Mouse (Mus musculus) C2C12 (cell line): Measurements from ENCODE around the gene Wrap73. TPM values are rescaled to one million over a fixed set of nuclear protein-coding genes. Genes with fewer than 3 reads are reported as not detected.

Experiments
- H3K27me3 ChIP-seq: one replicate; pipeline ENCODE4 v1.6.1; 2011; ENCODE audit not compliant: control insufficient read depth, insufficient read depth, insufficient read length
- H3K36me3 ChIP-seq: one replicate; pipeline ENCODE4 v1.6.1; 2011; ENCODE audit not compliant: control insufficient read depth, insufficient read depth
- H3K4me3 ChIP-seq: one replicate; pipeline ENCODE4 v1.5.1; 2011; ENCODE audit warnings: mild to moderate bottlenecking, control low read depth; ENCODE audit not compliant: poor library complexity, insufficient read depth, severe bottlenecking
- H3K79me2 ChIP-seq: one replicate; pipeline ENCODE4 v1.6.1; 2011; ENCODE audit not compliant: control insufficient read depth, insufficient read depth
- H3K79me3 ChIP-seq: one replicate; pipeline ENCODE4 v1.6.1; 2011; ENCODE audit warnings: low read depth, control low read depth
- H3ac ChIP-seq: one replicate; pipeline ENCODE3; 2011; ENCODE audit warnings: low read depth; ENCODE audit not compliant: control insufficient read depth, insufficient read length
- CEBPB ChIP-seq: IDR thresholded peaks from one replicate; pipeline ENCODE4 v1.6.1; 2011; ENCODE audit warnings: low read depth, mild to moderate bottlenecking, control low read depth, moderate library complexity
- CTCF ChIP-seq: IDR thresholded peaks from one replicate; pipeline ENCODE4 v1.5.1; 2011; ENCODE audit not compliant: control insufficient read depth, insufficient read depth, insufficient read length
- FOSL1 ChIP-seq: IDR thresholded peaks from one replicate; pipeline ENCODE4 v1.8.0; 2011; ENCODE audit warnings: mild to moderate bottlenecking, low read length; ENCODE audit not compliant: poor library complexity, insufficient read depth, severe bottlenecking
- MAX ChIP-seq: IDR thresholded peaks from one replicate; pipeline ENCODE4 v1.6.1; 2011; ENCODE audit warnings: mild to moderate bottlenecking, control low read depth
- MYOD1 ChIP-seq: IDR thresholded peaks from one replicate; pipeline ENCODE4 v1.6.1; 2011; ENCODE audit warnings: low read depth; ENCODE audit not compliant: control insufficient read depth, insufficient read length
- MYOG ChIP-seq: IDR thresholded peaks from one replicate; pipeline ENCODE4 v1.6.1; 2011; ENCODE audit not compliant: control insufficient read depth, insufficient read length; ENCODE audit errors: extremely low read depth
- USF1 ChIP-seq: IDR thresholded peaks from one replicate; pipeline ENCODE4 v1.6.1; 2011; ENCODE audit warnings: low read depth, mild to moderate bottlenecking, control low read depth, moderate library complexity
- polyA plus RNA-seq: library from polyadenylated mRNA; unstranded; fragments of >200 nt; fragmentation: generic; extraction: Trizol; gene quantifications from one replicate; pipeline ENCODE4 v1.2.1, GENCODE M21; 2012; ENCODE audit warnings: missing spikeins

Wrap73 gene
- polyA plus RNA-seq, 1 experiment = 21.7 TPM

DNA sequence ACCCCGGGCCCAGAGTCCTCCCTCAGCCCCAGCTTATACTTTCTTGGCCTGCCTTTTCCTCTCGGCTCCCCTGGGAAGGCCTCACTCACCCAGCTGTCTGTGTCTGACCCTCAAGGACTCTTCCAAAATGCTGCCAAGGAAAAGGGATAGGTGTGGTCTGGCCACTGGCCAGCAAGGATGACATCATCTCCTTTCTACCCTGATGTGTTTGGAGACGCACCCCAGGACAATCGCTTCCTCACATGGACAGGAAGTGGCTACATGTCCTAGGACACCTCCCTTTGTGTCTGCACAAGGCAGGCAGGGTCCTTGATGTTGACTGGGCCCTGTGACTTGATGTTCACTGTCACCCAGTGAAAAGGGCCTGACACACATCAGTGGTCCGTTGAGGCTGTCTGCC is 63.2 kb downstream of the Wrap73 start:
- Histone ChIP-seq H3ac (no peak overlapping the region), H3K27me3 (no peaks in the 10 kb centered on the region), H3K36me3 (no peaks in the 10 kb centered on the region), H3K79me3 (no peaks in the 10 kb centered on the region), H3K4me3 (no peak overlapping the region), H3K79me2 (no peaks in the 10 kb centered on the region)
- no peak for TF ChIP-seq CEBPB
- TF ChIP-seq MYOD1 = no peak
- TF ChIP-seq MAX = no peak
- TF ChIP-seq MYOG = no peak
- no peak for TF ChIP-seq USF1

DNA sequence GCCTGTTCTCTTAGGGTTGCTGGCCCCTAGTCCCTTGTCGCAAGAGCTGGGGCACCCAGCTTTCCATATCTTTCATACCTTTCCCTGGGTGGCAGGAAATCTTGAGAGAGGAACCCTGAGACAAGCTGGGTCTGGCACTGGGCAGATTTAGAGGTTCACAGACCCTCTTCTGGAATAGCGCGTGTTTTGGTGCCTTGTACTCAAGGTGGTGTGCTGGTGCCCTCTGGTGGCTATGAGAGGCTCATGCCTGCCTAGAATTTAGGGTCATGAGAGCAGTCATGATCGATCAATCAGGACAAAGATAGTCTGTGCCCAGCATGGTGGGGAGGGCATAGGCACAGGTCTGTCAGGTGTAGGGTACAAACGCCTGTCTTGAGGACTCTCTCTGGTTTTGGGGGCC is 65.1 kb downstream of the Wrap73 start:
- H3K79me2 ChIP-seq = no peaks in the 10 kb centered on the region
- H3K4me3 ChIP-seq = no peak overlapping the region
- H3K27me3 ChIP-seq = no peaks in the 10 kb centered on the region
- TF ChIP-seq USF1 (no peak), CTCF (peak; percentile 23)
- no peak overlapping the region for H3ac ChIP-seq
- no peaks in the 10 kb centered on the region for H3K36me3 ChIP-seq
- H3K79me3 ChIP-seq = no peaks in the 10 kb centered on the region

DNA sequence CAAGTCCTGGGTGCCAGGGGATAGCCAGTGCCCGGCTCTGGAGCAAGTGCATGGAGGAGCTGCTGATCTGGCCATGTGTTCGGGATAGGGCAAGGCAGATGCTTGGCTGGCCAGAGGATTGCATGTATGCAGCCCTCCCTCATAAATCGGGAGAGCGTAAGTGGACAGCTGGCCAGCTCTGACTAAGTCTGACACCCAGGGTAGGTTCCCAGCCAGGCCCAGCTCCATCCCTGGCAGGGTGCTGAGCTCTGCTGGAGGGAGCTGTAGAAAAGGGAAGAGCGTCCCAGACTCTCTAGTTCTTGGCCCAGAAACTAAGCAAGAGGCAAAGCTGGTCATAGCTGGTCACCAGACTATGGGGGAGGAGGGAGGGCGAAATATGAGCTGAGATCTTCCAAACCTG is 66.9 kb downstream of the Wrap73 start:
- Histone ChIP-seq H3K79me2 (no peaks in the 10 kb centered on the region), H3ac (no peak overlapping the region), H3K36me3 (no peaks in the 10 kb centered on the region), H3K79me3 (no peaks in the 10 kb centered on the region), H3K4me3 (no peak overlapping the region), H3K27me3 (no peaks in the 10 kb centered on the region)
- TF ChIP-seq USF1 (no peak), MAX (no peak), CEBPB (no peak), FOSL1 (no peak), MYOG (no peak), CTCF (no peak), MYOD1 (no peak)

DNA sequence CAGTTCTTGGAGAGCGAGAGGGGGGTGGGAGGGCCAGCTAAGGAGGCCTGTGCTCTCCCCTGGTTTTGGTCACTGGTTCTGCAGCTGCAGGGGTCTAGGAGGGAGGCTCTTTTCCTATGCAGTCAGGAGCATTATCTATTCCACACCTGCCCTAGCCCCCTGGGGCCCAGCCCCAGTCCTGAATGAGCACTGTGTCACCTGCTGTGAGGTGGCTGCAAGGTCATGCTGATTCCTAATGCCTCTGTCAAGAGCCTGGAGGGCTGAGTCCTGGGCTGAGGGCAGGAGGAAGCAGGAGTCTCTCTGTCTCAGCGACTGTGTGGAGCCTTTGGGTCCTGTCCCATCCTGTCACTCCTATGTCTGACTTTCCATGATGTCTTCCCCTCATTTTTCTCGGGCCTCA is 67.7 kb downstream of the Wrap73 start:
- H3K27me3 ChIP-seq = no peaks in the 10 kb centered on the region
- H3K79me3 ChIP-seq = no peaks in the 10 kb centered on the region
- H3K79me2 ChIP-seq = no peaks in the 10 kb centered on the region
- no peaks in the 10 kb centered on the region for H3K36me3 ChIP-seq
- no peak overlapping the region for H3ac ChIP-seq
- H3K4me3 ChIP-seq = no peak overlapping the region
- TF ChIP-seq MYOD1 = no peak
- TF ChIP-seq MYOG = no peak
- TF ChIP-seq FOSL1 = no peak
- no peak for TF ChIP-seq USF1
- TF ChIP-seq CTCF = no peak
- TF ChIP-seq CEBPB = no peak
- TF ChIP-seq MAX = no peak

DNA sequence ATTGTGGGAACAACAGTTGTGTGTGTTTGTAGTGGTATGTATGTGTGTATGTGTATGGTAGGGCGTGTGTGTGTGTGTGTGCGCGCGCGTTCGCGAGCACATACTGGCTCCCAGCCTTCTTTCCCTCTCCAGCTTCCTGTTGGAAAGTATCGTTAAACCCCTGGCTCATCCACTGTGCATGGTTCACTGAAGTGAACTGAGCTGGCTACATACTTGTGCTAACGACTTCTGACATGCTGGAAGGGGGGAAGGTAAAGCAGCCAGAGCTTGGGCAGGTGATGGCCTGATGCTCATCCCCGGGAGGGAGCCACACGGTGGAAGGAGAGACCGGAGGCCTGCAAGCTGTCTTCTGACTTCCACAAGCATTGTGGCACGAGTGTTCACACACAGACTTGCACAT is 69.3 kb downstream of the Wrap73 start:
- TF ChIP-seq MAX (no peak), MYOG (no peak), MYOD1 (no peak), FOSL1 (no peak), USF1 (no peak), CEBPB (no peak), CTCF (no peak)

DNA sequence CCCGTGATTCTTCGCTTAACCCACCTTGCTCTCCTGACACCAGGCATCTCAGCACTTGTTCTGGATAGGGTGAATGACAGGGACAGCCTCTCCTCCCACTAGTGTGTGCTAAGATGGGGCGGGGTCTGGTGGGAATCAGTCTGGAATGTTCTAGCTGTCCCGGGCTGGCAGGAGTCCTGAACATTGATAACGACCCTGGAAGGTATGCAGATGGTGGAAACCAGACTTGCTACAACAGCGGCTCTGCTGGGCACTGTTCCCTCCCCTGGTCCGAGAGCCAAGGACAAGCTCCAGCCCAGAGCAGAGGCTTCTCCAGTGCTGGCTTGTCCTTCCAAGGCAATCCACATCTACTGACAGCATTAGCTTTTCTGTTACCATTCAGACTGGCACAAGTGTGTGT is 71.4 kb downstream of the Wrap73 start:
- H3ac ChIP-seq = no peak overlapping the region
- no peaks in the 10 kb centered on the region for H3K36me3 ChIP-seq
- no peaks in the 10 kb centered on the region for H3K79me3 ChIP-seq
- no peaks in the 10 kb centered on the region for H3K27me3 ChIP-seq
- no peak for TF ChIP-seq MAX
- no peak for TF ChIP-seq MYOG
- no peak for TF ChIP-seq CEBPB
- no peak for TF ChIP-seq CTCF
- TF ChIP-seq FOSL1 = no peak
- TF ChIP-seq MYOD1 = no peak
- H3K79me2 ChIP-seq = no peaks in the 10 kb centered on the region
- no peak overlapping the region for H3K4me3 ChIP-seq

More for the DNA sequence above, 69.3 kb downstream of the Wrap73 start:
- no peak overlapping the region for H3K4me3 ChIP-seq
- H3ac ChIP-seq = no peak overlapping the region
- H3K36me3 ChIP-seq = no peaks in the 10 kb centered on the region
- H3K79me2 ChIP-seq = no peaks in the 10 kb centered on the region
- no peaks in the 10 kb centered on the region for H3K27me3 ChIP-seq
- H3K79me3 ChIP-seq = no peaks in the 10 kb centered on the region
